Mouse (Mus musculus): ENCODE measurements around the gene Frrs1. TPM values are rescaled to one million over a fixed set of nuclear protein-coding genes. Genes with fewer than 3 reads are reported as not detected.

Gene Frrs1
- polyA plus RNA-seq, 1 experiment from 2014 or later = 10.9 TPM

GRCm38 (mm10) chr3:116833491-116833890 lies 25.8 kb upstream of the Frrs1 start:
- Histone ChIP-seq H3K4me1 (no peaks in the 10 kb centered on the region), H3K4me3 (no peak overlapping the region), H3K9me3 (no peaks in the 10 kb centered on the region), H3K27me3 (no peaks in the 10 kb centered on the region), H3K9ac (no peak overlapping the region), H3K4me2 (replicated peaks) (no peak overlapping the region), H3K27ac (no peak overlapping the region), H3K36me3 (no peaks in the 10 kb centered on the region)
- no peak for ATAC-seq (ENCODE audit: low FRiP score, low read depth)
- WGBS = 80% methylated on average over 4 of the region's 4 CpGs

GRCm38 (mm10) chr3:116834241-116834640 lies 25.0 kb upstream of the Frrs1 start:
- H3K27ac ChIP-seq = no peak overlapping the region
- no peak overlapping the region for H3K4me3 ChIP-seq
- no peaks in the 10 kb centered on the region for H3K9me3 ChIP-seq
- H3K9ac ChIP-seq = no peak overlapping the region
- no peak overlapping the region for H3K4me2 ChIP-seq (replicated peaks)
- ATAC-seq (ENCODE audit: low FRiP score, low read depth) = no peak
- no peaks in the 10 kb centered on the region for H3K36me3 ChIP-seq
- H3K27me3 ChIP-seq = no peaks in the 10 kb centered on the region
- no peaks in the 10 kb centered on the region for H3K4me1 ChIP-seq
- 88% methylated on average over 6 of the region's 6 CpGs for WGBS

DNA sequence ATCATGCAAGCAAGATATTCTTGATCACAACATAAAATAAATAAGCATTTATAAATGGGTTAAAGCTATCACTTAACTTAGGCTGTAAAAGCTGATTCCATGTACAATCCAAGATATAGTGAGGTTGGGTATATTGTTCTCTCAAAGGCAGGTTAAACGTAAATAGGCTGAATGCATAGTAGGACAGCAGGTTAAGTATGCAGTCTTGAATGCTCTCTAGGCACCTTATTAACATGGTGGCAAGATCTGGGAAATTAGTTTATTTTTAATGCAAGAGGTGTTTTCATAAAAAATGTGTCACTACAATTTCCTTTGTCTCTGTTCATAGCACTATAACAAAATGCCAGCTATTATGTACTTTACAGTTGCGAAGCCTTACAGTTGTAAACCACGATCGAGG lies 23.9 kb upstream of the Frrs1 start:
- H3K27ac ChIP-seq = no peak overlapping the region
- H3K4me1 ChIP-seq = no peaks in the 10 kb centered on the region
- WGBS = 65% methylated on average over 4 of the region's 4 CpGs
- ATAC-seq (ENCODE audit: low FRiP score, low read depth) = no peak
- H3K4me2 ChIP-seq (replicated peaks) = peak overlapping the region; percentile 73
- H3K27me3 ChIP-seq = no peaks in the 10 kb centered on the region
- H3K4me3 ChIP-seq = peak overlapping the region; percentile 42
- H3K9ac ChIP-seq = peak overlapping the region; percentile 60; the same call in 1 of the 2 replicates
- H3K36me3 ChIP-seq = no peaks in the 10 kb centered on the region
- H3K9me3 ChIP-seq = no peaks in the 10 kb centered on the region

DNA sequence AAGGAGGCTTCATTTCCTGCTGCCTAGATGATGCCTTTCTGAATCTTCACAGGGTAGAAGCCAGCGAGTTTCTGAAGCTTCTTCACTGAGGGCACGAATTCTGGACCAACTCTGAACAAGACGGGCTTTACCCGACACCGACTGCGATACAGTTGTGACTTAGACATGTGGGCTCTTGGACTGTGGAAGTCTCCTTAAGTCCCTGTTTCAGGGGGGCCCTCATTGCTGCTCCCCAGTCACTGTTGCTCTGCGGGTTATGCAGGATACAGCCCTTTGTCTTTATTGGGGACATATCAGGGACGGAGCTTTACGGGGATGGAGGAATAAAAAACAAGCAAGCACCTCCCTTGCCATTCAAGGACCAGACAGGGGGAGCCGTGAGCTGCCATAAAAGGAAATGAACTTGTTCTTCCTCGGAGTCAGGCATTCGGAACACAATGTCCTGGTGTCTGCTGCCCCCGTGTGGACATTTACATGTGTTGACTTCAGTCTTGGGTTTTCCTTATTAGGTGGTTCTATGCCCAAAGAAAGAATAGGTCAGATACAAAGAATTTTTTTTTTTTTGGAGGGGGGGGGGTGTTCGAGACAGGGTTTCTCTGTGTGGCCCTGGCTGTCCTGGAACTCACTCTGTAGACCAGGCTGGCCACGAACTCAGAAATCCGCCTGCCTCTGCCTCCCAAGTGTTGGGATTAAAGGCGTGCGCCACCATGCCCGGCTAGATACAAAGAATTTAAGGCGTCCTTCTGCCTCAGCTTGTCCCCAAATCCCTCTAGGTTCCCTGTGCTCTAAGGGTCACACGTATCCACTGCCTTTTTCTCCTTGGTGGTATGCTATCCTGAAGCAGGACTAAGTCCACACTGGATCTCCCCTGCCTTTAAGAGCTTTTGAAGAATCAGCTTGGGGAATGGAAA lies 23.2 kb upstream of the Frrs1 start:
- peak; percentile 81 for ATAC-seq (ENCODE audit: low FRiP score, low read depth)
- WGBS = 25% methylated on average over 21 of the region's 21 CpGs

DNA sequence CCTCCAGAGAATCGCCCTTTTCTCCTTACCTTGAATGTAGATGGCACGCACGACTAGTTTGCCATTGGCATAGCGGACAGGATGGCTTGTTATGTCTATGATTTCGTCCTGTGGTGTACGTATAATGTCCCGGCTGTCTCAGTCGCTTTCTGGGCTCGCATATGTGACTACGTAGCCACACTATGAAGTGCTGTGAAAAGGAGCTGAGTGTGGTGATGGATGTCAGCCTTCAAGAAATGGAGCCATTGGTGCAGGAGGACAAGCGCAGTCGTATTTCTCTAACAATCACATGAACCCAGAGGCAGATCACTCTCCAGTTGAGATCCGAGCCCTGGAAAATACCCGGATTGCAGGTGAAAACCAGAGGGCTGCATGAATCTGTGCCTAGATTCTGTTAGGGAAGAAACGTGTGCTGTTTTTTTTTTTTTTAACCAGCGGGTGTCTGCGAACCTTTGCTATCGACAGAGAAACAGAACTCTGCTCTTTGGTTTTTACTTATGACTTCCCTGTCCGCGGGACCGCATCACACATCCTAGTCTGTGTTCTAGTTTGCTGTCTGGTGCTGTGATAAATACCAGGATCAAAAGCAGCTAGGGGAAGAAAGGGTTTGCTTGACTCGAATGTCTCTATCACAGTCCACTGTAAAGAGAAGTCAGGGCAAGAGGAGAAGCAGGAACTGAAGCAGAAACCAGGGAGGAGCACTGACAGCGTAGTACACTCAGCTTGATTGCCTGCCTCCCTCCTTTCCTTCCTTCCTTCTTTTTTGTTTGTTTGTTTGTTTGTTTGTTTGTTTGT lies 22.4 kb upstream of the Frrs1 start:
- no peaks in the 10 kb centered on the region for H3K36me3 ChIP-seq
- H3K27me3 ChIP-seq = no peaks in the 10 kb centered on the region
- H3K4me3 ChIP-seq = no peak overlapping the region
- no peak overlapping the region for H3K27ac ChIP-seq
- no peaks in the 10 kb centered on the region for H3K4me1 ChIP-seq
- H3K9me3 ChIP-seq = no peaks in the 10 kb centered on the region
- no peak overlapping the region for H3K9ac ChIP-seq
- no peak overlapping the region for H3K4me2 ChIP-seq (replicated peaks)
- 79% methylated on average over 23 of the region's 23 CpGs for WGBS
- ATAC-seq (ENCODE audit: low FRiP score, low read depth) = no peak

More for the DNA sequence above, 23.2 kb upstream of the Frrs1 start:
- peak overlapping the region; percentile 60 for H3K9ac ChIP-seq
- no peak overlapping the region for H3K27ac ChIP-seq
- no peaks in the 10 kb centered on the region for H3K36me3 ChIP-seq
- peak overlapping the region; percentile 42 for H3K4me3 ChIP-seq
- peak overlapping the region; percentile 73 for H3K4me2 ChIP-seq (replicated peaks)
- no peaks in the 10 kb centered on the region for H3K4me1 ChIP-seq
- no peaks in the 10 kb centered on the region for H3K27me3 ChIP-seq
- no peaks in the 10 kb centered on the region for H3K9me3 ChIP-seq

- Histone ChIP-seq H3K27ac (no peak overlapping the region), H3K4me1 (no peaks in the 10 kb centered on the region), H3K4me2 (replicated peaks) (no peak overlapping the region), H3K27me3 (no peaks in the 10 kb centered on the region), H3K9ac (no peak overlapping the region), H3K36me3 (no peaks in the 10 kb centered on the region), H3K4me3 (no peak overlapping the region), H3K9me3 (no peaks in the 10 kb centered on the region)
- 88% methylated on average over 2 of the region's 2 CpGs for WGBS
- no peak for ATAC-seq (ENCODE audit: low FRiP score, low read depth)
Observed at GRCm38 (mm10) chr3:116841311-116841710, 18.0 kb upstream of the Frrs1 start.

DNA sequence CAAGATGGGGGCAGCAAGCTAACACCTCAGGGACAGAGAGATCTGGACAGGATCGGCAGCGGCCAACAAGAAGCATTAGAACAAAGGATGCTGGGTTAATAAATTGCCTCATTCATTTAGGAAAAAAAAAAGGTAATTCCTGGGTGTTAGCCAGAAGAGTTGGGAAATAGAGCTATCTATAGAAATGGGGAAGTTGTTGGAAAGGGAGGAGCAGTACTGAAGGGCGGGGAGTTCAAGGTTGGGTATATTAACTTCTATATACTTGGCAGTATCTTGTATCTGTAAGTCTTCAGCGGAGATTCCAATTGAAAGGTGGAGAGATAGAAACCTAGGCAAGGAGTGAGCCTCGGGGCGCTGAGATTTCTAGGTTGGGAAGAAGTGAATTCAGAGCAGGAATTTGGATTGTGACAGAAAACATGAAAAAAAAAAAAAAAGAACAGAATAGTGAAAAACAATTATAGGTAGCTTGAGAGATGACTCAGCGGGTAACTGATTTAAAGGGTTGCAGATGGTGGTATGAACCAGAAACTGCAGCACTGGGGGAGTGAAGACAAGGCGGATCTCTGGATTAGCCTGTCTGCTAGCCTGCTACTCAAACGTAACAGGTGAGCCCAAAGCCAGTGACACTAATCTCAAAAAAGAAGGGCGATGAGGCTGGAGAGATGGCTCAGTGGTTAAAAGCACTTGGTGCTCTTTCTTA lies 14.2 kb upstream of the Frrs1 start:
- H3K4me1 ChIP-seq = no peaks in the 10 kb centered on the region
- no peak overlapping the region for H3K27ac ChIP-seq
- H3K36me3 ChIP-seq = no peaks in the 10 kb centered on the region
- no peak overlapping the region for H3K9ac ChIP-seq
- no peak overlapping the region for H3K4me3 ChIP-seq
- H3K27me3 ChIP-seq = no peaks in the 10 kb centered on the region
- ATAC-seq (ENCODE audit: low FRiP score, low read depth) = no peak
- no peak overlapping the region for H3K4me2 ChIP-seq (replicated peaks)
- 87% methylated on average over 10 of the region's 10 CpGs for WGBS
- H3K9me3 ChIP-seq = no peaks in the 10 kb centered on the region

DNA sequence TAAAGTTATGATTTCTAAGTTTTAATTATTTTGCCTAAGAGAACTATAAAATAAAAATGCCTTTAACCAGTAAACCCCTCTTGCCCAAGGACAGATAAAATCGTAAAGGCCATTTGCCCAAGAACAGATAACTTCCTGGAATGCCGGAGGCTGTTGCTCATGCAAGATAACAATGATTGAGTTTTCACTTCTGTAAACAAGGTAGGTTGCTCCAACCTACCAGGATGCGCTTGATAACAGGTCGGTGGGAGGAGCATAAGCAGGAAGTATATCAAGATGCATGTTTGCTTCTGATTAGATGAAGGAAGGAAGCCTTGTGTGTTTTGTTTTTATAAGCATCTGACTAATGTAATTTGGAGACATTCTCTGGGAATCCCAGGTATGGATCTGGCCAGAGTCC lies 13.2 kb upstream of the Frrs1 start:
- Histone ChIP-seq H3K4me2 (replicated peaks) (no peak overlapping the region), H3K4me3 (no peak overlapping the region), H3K27me3 (no peaks in the 10 kb centered on the region), H3K9me3 (no peaks in the 10 kb centered on the region), H3K36me3 (no peaks in the 10 kb centered on the region), H3K4me1 (no peaks in the 10 kb centered on the region), H3K9ac (no peak overlapping the region), H3K27ac (no peak overlapping the region)
- 69% methylated on average over 4 of the region's 4 CpGs for WGBS
- ATAC-seq (ENCODE audit: low FRiP score, low read depth) = no peak

DNA sequence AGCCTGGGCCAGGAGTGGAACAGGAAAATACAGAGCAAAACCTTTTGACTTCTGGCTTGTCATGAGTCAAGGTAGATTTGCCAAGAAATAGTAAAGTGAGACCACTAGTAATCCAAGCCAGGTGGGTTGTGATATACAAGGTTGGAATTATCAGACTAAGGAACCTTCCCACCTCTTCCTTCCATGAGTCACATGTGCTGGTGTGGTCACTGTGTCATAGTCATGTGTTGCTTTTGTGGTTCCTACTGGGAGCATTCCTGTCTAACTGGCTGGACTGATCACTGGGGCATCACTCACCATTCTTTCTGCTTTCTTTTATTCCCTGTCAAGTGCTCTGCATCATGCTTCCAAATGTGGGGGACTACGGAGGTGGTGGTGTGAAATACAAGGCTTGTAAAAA lies 11.2 kb upstream of the Frrs1 start:
- no peak overlapping the region for H3K9ac ChIP-seq
- ATAC-seq (ENCODE audit: low FRiP score, low read depth) = no peak
- no peaks in the 10 kb centered on the region for H3K27me3 ChIP-seq
- H3K36me3 ChIP-seq = no peaks in the 10 kb centered on the region
- no peaks in the 10 kb centered on the region for H3K9me3 ChIP-seq
- H3K4me3 ChIP-seq = no peak overlapping the region
- no peaks in the 10 kb centered on the region for H3K4me1 ChIP-seq
- no peak overlapping the region for H3K4me2 ChIP-seq (replicated peaks)
- 86% methylated on average over 1 of the region's 1 CpGs for WGBS
- no peak overlapping the region for H3K27ac ChIP-seq

DNA sequence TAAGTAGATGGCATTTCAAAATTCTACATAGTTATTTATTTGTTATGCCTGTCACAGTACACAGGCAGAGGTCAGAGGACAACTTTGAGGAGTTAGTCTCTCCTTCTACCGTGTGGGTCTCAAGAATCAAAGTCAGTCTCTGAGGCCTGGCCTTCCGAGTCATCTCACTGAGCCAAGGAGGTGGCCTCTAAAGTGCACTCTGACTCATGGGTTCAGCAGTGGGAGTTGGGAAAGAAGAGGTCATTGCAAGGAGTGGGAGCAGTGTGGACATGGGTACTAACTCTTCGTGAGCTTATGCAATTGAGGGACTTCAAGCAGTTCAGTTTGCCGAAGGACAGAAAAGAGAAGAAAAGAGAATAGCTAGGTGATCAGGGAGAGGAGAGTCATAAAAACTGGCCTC lies 10.3 kb upstream of the Frrs1 start:
- 82% methylated on average over 4 of the region's 4 CpGs for WGBS
- H3K4me3 ChIP-seq = no peak overlapping the region
- ATAC-seq (ENCODE audit: low FRiP score, low read depth) = no peak

GRCm38 (mm10) chr3:116850376-116850775 lies 8.9 kb upstream of the Frrs1 start:
- 82% methylated on average over 1 of the region's 1 CpGs for WGBS
- ATAC-seq (ENCODE audit: low FRiP score, low read depth) = no peak
- Histone ChIP-seq H3K9me3 (no peaks in the 10 kb centered on the region), H3K27me3 (no peaks in the 10 kb centered on the region), H3K4me1 (no peaks in the 10 kb centered on the region), H3K27ac (no peak overlapping the region), H3K4me2 (replicated peaks) (no peak overlapping the region), H3K4me3 (no peak overlapping the region), H3K36me3 (no peaks in the 10 kb centered on the region), H3K9ac (no peak overlapping the region)

More for the DNA sequence above, 10.3 kb upstream of the Frrs1 start:
- no peak overlapping the region for H3K27ac ChIP-seq
- no peaks in the 10 kb centered on the region for H3K27me3 ChIP-seq
- H3K4me1 ChIP-seq = no peaks in the 10 kb centered on the region
- H3K4me2 ChIP-seq (replicated peaks) = no peak overlapping the region
- H3K36me3 ChIP-seq = no peaks in the 10 kb centered on the region
- no peaks in the 10 kb centered on the region for H3K9me3 ChIP-seq
- no peak overlapping the region for H3K9ac ChIP-seq

DNA sequence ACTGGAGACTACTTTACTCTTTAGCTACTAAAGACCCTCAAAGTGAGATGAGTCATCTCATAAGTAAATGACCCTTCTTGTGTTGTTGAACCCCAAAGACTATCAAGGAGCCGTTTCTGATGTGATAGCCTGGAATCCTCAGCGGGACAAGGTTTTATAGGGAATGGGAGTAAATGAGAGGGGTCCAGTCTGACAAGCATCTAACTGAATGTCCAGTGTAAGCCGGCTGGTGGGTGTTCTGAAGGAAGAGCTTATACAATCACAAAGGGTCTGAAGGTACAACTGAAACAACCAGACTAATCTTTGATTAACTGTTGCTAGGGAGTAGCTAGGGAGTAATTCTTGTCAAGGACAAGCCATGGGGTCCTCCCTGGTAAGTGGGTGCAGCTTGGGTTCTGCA lies 6.8 kb upstream of the Frrs1 start:
- ATAC-seq (ENCODE audit: low FRiP score, low read depth) = no peak
- Histone ChIP-seq H3K9ac (no peak overlapping the region), H3K27ac (no peak overlapping the region), H3K36me3 (no peaks in the 10 kb centered on the region), H3K4me3 (no peak overlapping the region), H3K4me1 (no peaks in the 10 kb centered on the region), H3K9me3 (no peaks in the 10 kb centered on the region), H3K4me2 (replicated peaks) (no peak overlapping the region), H3K27me3 (no peaks in the 10 kb centered on the region)
- 90% methylated on average over 3 of the region's 3 CpGs for WGBS

Measured in limb, embryonic 13.5 days (tissue).